Mouse (Mus musculus) hindbrain, embryonic 14.5 days (tissue): ENCODE results near the gene Batf3. TPM values are rescaled to one million over a fixed set of nuclear protein-coding genes. Genes with fewer than 3 reads are reported as not detected.

ENCODE experiments used
- ATAC-seq: fragments of 200-750 bp; cut with Nextera tagmentation; 2 replicates; pipeline ENCODE4 v1.8.0; 2017; ENCODE audit warnings: moderate number of reproducible peaks, mild to moderate bottlenecking, moderate TSS enrichment, moderate library complexity; ENCODE audit not compliant: low FRiP score
- DNase-seq: peaks from one replicate; pipeline ENCODE4 v3.0.0-alpha.2; 2015; ENCODE audit warnings: low spot score
- H3K27ac ChIP-seq: fragments of 300-500 bp; sonication (generic); 2 replicates; pipeline ENCODE4 v1.5.1; 2014; ENCODE audit warnings: mild to moderate bottlenecking, moderate library complexity
- H3K27me3 ChIP-seq: fragments of 300-500 bp; sonication (generic); 2 replicates; pipeline ENCODE4 v1.6.1; 2014; ENCODE audit warnings: mild to moderate bottlenecking, low read length, mixed read lengths; ENCODE audit not compliant: control insufficient read depth, insufficient read depth
- H3K36me3 ChIP-seq: fragments of 300-500 bp; sonication (generic); replicated peaks from 2 replicates; pipeline ENCODE4 v1.6.1; 2014; ENCODE audit not compliant: control insufficient read depth, insufficient read depth
- H3K4me1 ChIP-seq: fragments of 300-500 bp; sonication (generic); replicated peaks from 2 replicates; pipeline ENCODE4 v1.6.1; 2014; ENCODE audit warnings: antibody characterized with exemption, low read length, mixed read lengths; ENCODE audit not compliant: control insufficient read depth, insufficient read depth
- H3K4me2 ChIP-seq: fragments of 300-500 bp; sonication (generic); replicated peaks from 2 replicates; pipeline ENCODE4 v1.6.1; 2014; ENCODE audit warnings: mild to moderate bottlenecking, moderate library complexity
- H3K4me3 ChIP-seq: fragments of 300-500 bp; sonication (generic); replicated peaks from 2 replicates; pipeline ENCODE4 v1.5.1; 2014; ENCODE audit warnings: mild to moderate bottlenecking, low read length
- H3K9ac ChIP-seq: fragments of 300-500 bp; sonication (generic); 2 replicates; pipeline ENCODE4 v1.6.1; 2014
- H3K9me3 ChIP-seq: fragments of 300-500 bp; sonication (generic); 2 replicates; pipeline ENCODE4 v1.6.1; 2016; ENCODE audit warnings: low read length; ENCODE audit not compliant: control insufficient read depth
- WGBS: fragments of 180-500 bp; shearing (Covaris S2); extraction: QIAGEN DNeasy Blood & Tissue Kit; methylation state at CpG from one replicate; pipeline ENCODE4 v1.1.7; 2014; 5-methylcytosine and 5-hydroxymethylcytosine counted together
- polyA plus RNA-seq: library from polyadenylated mRNA; unstranded; fragments of >200 nt; fragmentation: Nextera tagmentation; extraction: Ambion mirVana; gene quantifications from 2 replicates; pipeline ENCODE4 v1.2.1, GENCODE M21; 2014

The Batf3 gene
- polyA plus RNA-seq = 1.5 and 2.2 TPM in 2 replicates

DNA sequence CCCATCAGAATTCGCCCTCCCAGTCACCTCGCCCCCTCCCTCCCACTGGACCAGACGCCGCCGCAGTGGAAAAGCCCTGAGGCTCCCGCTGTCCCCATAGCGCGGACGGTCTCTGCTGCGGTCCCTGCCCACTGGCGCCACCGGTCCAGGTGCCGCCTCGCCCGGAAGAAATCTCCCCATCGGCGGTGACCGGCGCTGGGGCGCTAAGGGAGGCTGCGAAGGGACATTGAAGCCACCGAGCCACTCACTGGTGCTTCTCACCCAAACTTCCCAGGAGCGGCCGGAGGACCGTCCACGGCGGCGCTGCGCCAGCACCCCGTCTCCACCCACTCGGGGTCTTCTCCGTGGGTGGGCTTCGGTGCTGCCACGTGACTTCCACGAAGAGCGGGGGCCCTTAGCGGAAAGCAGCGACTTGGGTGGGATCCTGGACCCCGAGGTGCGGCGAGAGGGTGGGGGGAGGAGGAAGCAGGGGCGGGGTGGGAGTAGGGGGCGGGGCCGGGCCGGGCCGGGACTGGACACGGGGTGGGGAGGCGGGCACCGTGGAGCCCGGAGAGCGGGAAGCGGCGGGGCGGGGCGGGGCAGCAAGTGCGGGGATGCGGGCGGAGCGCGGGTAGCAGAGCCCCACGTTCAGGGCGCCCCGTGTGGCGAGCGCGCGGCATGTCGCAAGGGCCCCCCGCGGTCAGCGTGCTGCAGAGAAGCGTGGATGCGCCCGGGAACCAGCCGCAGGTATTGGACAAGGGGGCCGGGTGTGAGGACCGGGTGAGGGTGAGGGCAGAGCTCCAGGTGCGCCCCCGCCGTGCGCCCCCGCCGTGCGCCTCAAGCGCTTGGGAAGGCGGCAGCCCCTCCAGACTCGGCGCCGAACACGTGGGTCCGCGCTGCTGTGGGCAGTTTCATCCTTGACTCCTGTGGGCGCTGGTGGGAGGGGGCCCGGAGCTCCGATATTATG, at the start of gene Batf3:
Gene Batf3 (plus strand): TSS at position 46 of the 946 bp plus-strand sequence.
- no peaks in the 10 kb centered on the region for H3K4me1 ChIP-seq
- WGBS = under 1% methylated on average over 87 of the region's 95 CpGs
- no peaks in the 10 kb centered on the region for H3K36me3 ChIP-seq
- H3K9ac ChIP-seq = peak within 1 kb of the TSS; percentile 53
- ATAC-seq (peak; percentile 57; the same call in 1 of the 2 replicates), DNase-seq (peak; percentile 40)
- peak within 1 kb of the TSS; percentile 43 for H3K4me3 ChIP-seq
- peak within 1 kb of the TSS; percentile 80 for H3K4me2 ChIP-seq
- peaks cover 32% of the 10 kb centered on the region for H3K27me3 ChIP-seq
- no peaks in the 10 kb centered on the region for H3K9me3 ChIP-seq
- no peak within 1 kb of the TSS for H3K27ac ChIP-seq

DNA sequence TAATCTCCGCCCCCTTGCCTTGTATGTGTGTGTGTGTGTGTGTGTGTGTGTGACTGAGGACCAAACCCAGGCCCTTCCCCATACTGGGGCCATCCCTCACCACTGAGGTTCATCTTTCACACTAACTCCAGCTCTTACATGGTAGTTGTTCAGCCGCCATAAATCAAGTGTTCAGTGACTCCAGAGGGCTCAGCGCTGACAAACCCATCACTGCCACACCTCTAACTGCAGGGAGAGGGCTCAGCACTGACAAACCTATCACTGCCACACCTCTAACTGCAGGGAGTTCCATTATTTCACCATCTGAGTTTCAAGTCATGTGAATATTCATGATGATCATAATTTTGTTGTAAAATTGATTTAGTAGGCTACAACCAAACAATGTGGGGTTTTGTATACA, 44.1 kb upstream of the Batf3 start:
- H3K36me3 ChIP-seq = no peaks in the 10 kb centered on the region
- no peak for ATAC-seq
- no peak overlapping the region for H3K4me2 ChIP-seq
- DNase-seq = no peak
- 90% methylated on average over 3 of the region's 3 CpGs for WGBS
- no peak overlapping the region for H3K4me3 ChIP-seq
- H3K9ac ChIP-seq = no peak overlapping the region
- H3K9me3 ChIP-seq = no peaks in the 10 kb centered on the region
- no peaks in the 10 kb centered on the region for H3K4me1 ChIP-seq
- H3K27ac ChIP-seq = no peak overlapping the region
- no peaks in the 10 kb centered on the region for H3K27me3 ChIP-seq

DNA sequence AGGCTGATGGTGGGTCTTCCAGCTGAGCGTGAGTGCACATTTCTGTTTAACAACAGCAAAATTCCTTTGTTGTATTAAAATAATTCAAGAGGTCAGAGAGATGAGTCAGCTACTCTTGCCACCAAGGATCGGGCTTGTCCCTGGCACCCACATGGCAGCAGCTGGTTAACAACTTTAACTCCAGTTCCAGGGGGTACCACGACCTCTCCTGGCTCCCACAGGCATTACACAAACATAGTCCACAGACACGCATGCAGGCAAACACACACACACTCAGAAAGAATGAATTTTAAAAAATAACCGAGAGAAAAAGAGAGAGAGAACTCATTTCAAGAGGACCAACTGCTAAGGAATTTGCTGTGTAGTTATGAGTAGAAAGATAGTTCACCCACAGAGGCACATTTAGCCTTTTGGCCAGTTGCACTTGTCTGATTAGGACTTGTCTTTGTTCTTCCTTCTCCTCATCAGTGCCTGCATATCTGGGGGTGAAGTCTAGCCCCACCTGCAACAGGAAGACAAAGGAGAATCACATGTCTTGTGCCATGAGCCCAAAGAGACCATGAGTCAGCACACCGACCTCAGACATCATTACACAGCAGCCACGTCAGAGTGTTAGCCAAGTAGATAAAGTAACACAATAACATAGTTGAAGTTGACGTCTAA, 42.6 kb upstream of the Batf3 start:
- ATAC-seq (no peak), DNase-seq (no peak)
- 75% methylated on average over 8 of the region's 8 CpGs for WGBS
- no peak overlapping the region for H3K4me2 ChIP-seq
- no peaks in the 10 kb centered on the region for H3K27me3 ChIP-seq
- H3K9me3 ChIP-seq = no peaks in the 10 kb centered on the region
- no peak overlapping the region for H3K9ac ChIP-seq
- H3K27ac ChIP-seq = no peak overlapping the region
- H3K4me3 ChIP-seq = no peak overlapping the region
- no peaks in the 10 kb centered on the region for H3K4me1 ChIP-seq
- H3K36me3 ChIP-seq = no peaks in the 10 kb centered on the region

DNA sequence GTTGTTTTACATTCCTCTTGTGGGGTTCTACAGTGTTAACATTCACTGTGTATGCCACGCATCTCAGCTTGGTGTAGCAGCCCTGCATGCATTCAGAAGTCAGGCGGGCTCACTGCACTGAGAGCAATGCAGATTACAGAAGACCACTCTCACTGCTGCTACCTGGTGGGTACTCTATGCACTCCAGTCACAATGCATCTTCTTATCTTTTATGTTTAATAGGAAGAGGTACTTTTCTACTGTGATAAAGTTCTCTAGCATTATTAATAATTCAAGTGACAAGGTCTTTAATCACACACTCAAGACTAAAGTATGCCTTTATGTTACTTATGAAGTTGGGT, 42.1 kb upstream of the Batf3 start:
- Histone ChIP-seq H3K9me3 (no peaks in the 10 kb centered on the region), H3K27ac (no peak overlapping the region), H3K27me3 (no peaks in the 10 kb centered on the region), H3K36me3 (no peaks in the 10 kb centered on the region), H3K4me3 (no peak overlapping the region), H3K9ac (no peak overlapping the region), H3K4me2 (no peak overlapping the region), H3K4me1 (no peaks in the 10 kb centered on the region)
- DNase-seq (no peak), ATAC-seq (no peak)
- 69% methylated on average over 2 of the region's 2 CpGs for WGBS

GRCm38 (mm10) chr1:191057461-191057860, 40.2 kb upstream of the Batf3 start:
- ATAC-seq (no peak), DNase-seq (no peak)
- WGBS = 65% methylated on average over 3 of the region's 3 CpGs
- H3K4me1 ChIP-seq = peaks cover 7% of the 10 kb centered on the region; the same call in 1 of the 2 replicates
- H3K4me2 ChIP-seq = no peak overlapping the region
- H3K36me3 ChIP-seq = no peaks in the 10 kb centered on the region
- H3K27ac ChIP-seq = no peak overlapping the region
- H3K4me3 ChIP-seq = no peak overlapping the region
- H3K27me3 ChIP-seq = no peaks in the 10 kb centered on the region
- no peaks in the 10 kb centered on the region for H3K9me3 ChIP-seq
- no peak overlapping the region for H3K9ac ChIP-seq

DNA sequence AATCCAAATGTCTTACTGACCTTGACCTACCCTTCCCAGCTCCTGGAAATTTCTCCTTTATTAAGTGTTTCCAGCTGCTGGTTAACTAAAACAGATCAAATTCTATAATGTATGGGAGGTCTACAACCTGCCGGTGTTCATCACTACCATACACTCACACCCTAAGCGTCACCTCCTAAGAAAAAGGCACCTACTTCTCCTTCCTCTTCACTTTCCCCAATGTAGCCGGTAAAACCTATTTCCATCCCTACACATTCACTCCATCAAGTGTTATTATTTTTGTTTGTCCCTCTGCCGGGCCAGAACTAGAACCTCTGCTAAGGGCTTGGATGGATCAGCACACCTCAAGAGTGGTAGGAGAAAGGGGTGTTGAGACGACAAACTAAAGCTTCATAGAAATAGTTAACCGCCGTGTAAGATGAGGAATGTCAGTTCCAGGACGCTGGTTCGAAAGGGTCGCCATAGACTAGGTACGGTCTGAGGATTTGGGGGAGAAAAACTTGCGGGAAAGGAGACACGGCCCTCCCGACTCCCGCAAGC, 35.3 kb upstream of the Batf3 start:
- H3K9me3 ChIP-seq = no peaks in the 10 kb centered on the region
- DNase-seq (no peak), ATAC-seq (no peak)
- H3K27me3 ChIP-seq = no peaks in the 10 kb centered on the region
- H3K9ac ChIP-seq = peak overlapping the region; percentile 79
- H3K4me2 ChIP-seq = peak overlapping the region; percentile 78
- WGBS = 6% methylated on average over 15 of the region's 15 CpGs
- H3K4me3 ChIP-seq = peak overlapping the region; percentile 54
- H3K4me1 ChIP-seq = peaks cover 7% of the 10 kb centered on the region; the same call in 1 of the 2 replicates
- H3K27ac ChIP-seq = peak overlapping the region; percentile 54
- no peaks in the 10 kb centered on the region for H3K36me3 ChIP-seq

- DNase-seq = peak; percentile 91
- Histone ChIP-seq H3K4me1 (peaks cover 7% of the 10 kb centered on the region; the same call in 1 of the 2 replicates), H3K4me3 (peak within 1 kb of the TSS; percentile 54), H3K27ac (peak within 1 kb of the TSS; percentile 54), H3K9me3 (no peaks in the 10 kb centered on the region), H3K4me2 (peak within 1 kb of the TSS; percentile 78), H3K9ac (peak within 1 kb of the TSS; percentile 79), H3K36me3 (no peaks in the 10 kb centered on the region), H3K27me3 (no peaks in the 10 kb centered on the region)
- WGBS = under 1% methylated on average over 56 of the region's 56 CpGs
- ATAC-seq = peak; percentile 90
Observed at GRCm38 (mm10) chr1:191062781-191063485, 34.7 kb upstream of the Batf3 start, which contains the start of the genes Tatdn3 and Nsl1. Gene Tatdn3, minus strand, starts transcription at chr1:191062932. Gene Nsl1, plus strand, starts transcription at chr1:191063012.

DNA sequence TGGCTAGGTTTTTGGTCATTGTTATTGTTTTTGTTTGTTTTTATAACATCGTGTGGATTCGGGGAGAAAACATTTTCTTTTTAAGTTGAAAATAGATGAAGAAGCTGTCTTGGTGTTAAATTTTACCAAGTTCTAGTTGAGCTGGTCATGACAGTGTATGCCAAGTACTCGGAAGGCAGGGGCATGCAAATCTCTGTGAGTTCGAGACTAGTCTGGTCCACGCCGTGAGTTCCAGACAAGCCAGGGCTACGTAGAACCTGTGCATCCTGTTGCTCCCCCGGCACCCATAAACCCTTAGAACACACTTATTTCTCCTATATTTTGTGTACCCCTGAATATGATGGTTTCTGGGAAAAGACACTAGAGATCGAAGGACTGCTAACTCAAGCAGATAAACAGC, 33.9 kb upstream of the Batf3 start:
- H3K4me2 ChIP-seq = peak overlapping the region; percentile 78
- H3K4me3 ChIP-seq = peak overlapping the region; percentile 54
- no peak overlapping the region for H3K9ac ChIP-seq
- DNase-seq (no peak), ATAC-seq (no peak)
- no peaks in the 10 kb centered on the region for H3K9me3 ChIP-seq
- 62% methylated on average over 9 of the region's 9 CpGs for WGBS
- no peaks in the 10 kb centered on the region for H3K27me3 ChIP-seq
- no peak overlapping the region for H3K27ac ChIP-seq
- peaks cover 7% of the 10 kb centered on the region; the same call in 1 of the 2 replicates for H3K4me1 ChIP-seq
- no peaks in the 10 kb centered on the region for H3K36me3 ChIP-seq
